Mouse (Mus musculus): Measurements from ENCODE around the gene Aox1.

GRCm38 (mm10) chr1:58107066-58107465, 77.3 kb downstream of the Aox1 start:
- TF ChIP-seq CTCF (IDR thresholded peaks at IDR 0.05; ENCODE audit: control insufficient read depth, insufficient read depth, insufficient replicate concordance, low read depth, low read length) (no peak), POLR2A (IDR thresholded peaks at IDR 0.05; ENCODE audit: control insufficient read depth, low read depth, low read length) (no peak)
